Mouse (Mus musculus) lung, postnatal 10 days (tissue): ENCODE measurements around the gene Tmem184a.

Source experiments
- DNase-seq: peaks from one replicate; pipeline ENCODE4 v3.0.0; 2021

Gene Tmem184a

DNA sequence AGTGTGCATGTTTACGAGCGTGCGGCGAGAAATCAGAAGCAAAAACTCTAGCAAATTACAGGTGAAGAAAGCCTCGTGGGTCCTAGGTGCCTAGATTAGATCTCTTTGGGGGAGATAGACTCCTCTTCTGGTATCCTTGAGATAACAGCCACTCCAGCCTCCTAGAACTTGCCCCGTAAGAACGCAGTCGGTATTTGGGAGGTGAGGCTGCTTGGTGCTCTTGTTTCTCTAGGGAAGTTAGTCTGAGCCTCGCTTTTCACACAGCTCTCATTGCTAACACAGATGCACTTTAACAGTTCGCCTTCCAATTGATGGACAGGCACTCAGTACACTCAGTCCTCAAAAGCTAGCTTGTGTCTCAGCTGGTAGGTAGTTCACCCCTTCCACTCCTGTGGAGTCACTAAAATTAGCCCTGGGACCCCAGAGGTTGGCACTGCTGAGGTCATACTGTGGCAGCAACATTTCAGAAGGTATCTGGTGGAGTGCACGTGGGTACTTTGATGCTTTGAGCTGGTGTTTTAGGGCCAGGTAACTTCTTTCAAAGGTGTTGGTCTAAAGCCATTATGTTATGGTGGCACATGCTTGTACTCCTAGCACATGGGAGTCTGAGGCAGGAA is 27.4 kb downstream of the Tmem184a start:
- DNase-seq, result peak; percentile 14

- peak; percentile 99 for DNase-seq
These were observed 28.2 kb downstream of the Tmem184a start, which contains the start of gene Mafk for GRCm38 (mm10) chr5:139791227-139792158. Gene Mafk, plus strand, starts transcription at chr5:139791513.

DNA sequence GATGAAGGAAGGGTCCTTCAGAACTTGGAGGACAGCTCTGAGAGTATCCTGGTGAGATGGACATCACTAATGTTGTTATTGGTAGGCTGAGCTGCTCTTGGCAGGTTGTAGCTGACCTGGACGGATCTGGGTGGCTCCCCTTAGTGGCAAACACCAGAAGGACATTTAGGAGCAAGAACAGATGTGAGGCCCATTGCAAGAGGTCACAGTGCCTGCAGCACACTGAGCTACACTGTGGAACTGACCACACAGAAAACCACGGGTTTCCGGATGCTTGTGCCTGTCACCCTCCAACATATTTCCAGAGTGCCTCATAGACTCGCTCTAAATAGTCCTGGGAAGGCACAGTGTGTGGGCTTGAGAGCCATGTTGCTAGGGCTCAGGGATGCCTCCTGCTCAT is 30.3 kb downstream of the Tmem184a start:
- DNase-seq, result no peak

DNA sequence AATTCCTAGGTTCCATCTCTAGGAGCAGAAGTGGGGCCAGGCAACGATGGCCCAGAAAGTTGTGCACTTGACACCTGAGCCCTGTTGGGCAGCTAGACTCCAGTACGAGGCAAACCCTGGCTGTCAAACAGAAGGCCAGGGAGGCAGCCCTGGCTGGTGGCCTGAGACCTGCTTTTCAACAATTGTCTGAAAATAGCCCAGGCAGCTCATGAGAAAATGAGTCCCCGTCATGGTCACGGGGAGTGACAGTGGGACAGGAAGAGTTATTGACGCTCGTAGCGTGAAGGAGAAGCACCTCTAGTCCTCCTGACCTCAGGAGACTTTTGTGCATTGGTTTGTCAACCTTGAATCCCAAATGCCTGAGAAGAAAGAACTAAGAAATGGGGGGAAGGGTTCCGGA is 38.3 kb downstream of the Tmem184a start:
- no peak for DNase-seq

GRCm38 (mm10) chr5:139776966-139777365 is 42.8 kb downstream of the Tmem184a start:
- DNase-seq, result no peak

GRCm38 (mm10) chr5:139775216-139775926 is 44.3 kb downstream of the Tmem184a start, which contains the start of gene Ints1:
Gene Ints1, minus strand, starts transcription at chr5:139775674.
- DNase-seq, result peak; percentile 98

DNA sequence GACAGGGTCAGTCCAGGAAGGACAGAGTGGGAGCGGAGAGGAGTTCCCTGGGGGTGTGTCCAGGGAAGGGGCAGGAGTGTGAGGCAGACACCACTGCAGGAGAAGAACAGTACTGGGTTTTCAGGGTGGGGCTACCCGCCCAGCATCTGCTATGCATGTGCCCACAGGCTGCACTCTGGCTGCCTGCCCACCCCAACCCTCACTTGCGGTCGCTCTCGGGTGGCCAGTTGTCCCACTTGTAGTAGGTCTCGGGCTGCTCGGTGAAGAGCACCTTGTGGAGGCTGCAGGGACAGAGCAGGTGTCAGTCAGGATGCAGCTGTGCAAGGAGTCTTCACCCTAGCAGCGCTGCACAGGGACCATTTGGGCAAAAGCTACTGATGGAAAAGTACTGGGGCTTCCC is 51.5 kb downstream of the Tmem184a start:
- DNase-seq, result no peak

GRCm38 (mm10) chr5:139764296-139764695 is 55.4 kb downstream of the Tmem184a start:
- no peak for DNase-seq

DNA sequence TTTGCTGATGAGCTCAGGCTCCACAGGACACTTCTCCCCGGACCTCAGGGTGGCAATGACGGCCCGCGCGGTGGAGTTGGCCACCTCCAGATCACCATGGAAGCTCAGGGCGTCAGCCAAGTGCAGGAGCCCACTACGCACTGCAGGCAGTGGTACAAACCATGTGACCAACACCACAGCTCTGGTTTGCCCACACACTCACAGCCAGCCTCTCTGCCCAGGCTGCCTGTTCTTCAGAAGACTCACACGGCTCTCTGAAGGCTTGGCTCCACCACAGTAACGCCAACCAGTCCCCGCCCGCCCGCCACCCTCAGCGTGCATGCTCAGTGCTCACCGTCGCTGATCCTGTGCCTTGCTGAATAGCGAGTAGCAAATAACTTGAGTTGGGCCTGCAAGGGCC is 61.6 kb downstream of the Tmem184a start:
- DNase-seq, result no peak

- DNase-seq, result no peak
These were observed 63.1 kb downstream of the Tmem184a start for GRCm38 (mm10) chr5:139756586-139756985.

DNA sequence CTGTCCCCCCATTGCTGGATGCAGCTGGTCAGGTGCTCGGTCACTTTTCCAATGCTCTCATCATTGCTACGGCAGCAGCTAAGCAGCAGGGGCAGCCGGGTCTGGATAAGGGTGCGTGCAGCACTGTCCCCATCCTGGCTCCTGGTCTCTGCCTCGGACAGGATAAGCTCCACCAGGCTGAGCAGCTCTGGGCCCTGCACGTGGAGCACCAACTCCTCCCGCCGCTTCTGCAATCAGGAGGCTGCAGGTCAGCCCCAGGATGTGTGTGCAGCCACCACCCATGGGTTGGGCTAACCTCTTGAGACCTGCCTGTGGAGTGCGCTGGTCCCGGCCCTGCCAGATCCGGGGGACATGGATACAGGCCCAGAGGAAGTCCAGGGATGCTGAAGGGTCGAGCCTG is 63.6 kb downstream of the Tmem184a start:
- DNase-seq, result no peak

DNA sequence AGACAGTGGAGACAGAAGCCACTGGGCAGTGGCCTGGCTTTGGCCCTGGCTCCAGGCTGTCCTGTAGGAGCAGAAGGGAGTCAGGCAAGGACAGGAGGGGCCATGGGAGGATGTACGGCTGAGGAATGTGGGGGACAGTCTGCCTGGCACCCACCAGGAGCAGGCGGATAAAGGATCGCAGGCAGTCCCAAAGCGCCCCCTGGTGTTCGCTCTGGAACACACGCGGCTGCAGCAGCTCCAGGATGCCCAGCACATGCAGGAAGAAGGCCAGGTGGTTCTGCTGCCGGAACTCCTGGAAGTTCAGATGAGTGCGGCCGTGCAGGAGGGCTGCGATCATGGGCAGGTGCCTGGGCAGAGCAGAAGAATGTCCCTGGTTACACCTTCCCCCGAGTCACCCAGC is 65.0 kb downstream of the Tmem184a start:
- DNase-seq, result peak; percentile 59
